Mouse (Mus musculus) testis, postnatal 10 days (tissue): Measurements from ENCODE around the gene H2afv.
A peak's percentile ranks its signal among the peaks of the same experiment; 100 is the strongest.
"Not testable (repeated sequence)": the region's sequence is repeated elsewhere in the genome, so short reads cannot be mapped to it uniquely, and the experiment has no call there.

Experiments
- DNase-seq: peaks from one replicate; pipeline ENCODE4 v3.0.0; 2021; ENCODE audit warnings: low spot score

Gene H2afv

GRCm38 (mm10) chr11:6414751-6415550, 29.3 kb downstream of the H2afv start, which contains the start of gene Ppia:
Gene Ppia, plus strand, starts transcription at chr11:6415443.
- no peak for DNase-seq

GRCm38 (mm10) chr11:6413264-6413663, 31.0 kb downstream of the H2afv start:
- no peak for DNase-seq

GRCm38 (mm10) chr11:6411684-6412083, 32.6 kb downstream of the H2afv start:
- peak; percentile 94 for DNase-seq

GRCm38 (mm10) chr11:6410755-6411154, 33.5 kb downstream of the H2afv start:
- DNase-seq = not testable (repeated sequence)

- no peak for DNase-seq
Observed at GRCm38 (mm10) chr11:6410050-6410602, 34.1 kb downstream of the H2afv start.

- no peak for DNase-seq
Observed at GRCm38 (mm10) chr11:6407162-6407621, 37.1 kb downstream of the H2afv start.

- DNase-seq = no peak
Observed at GRCm38 (mm10) chr11:6406251-6407161, 37.7 kb downstream of the H2afv start.

- DNase-seq = no peak
Observed at GRCm38 (mm10) chr11:6405591-6406081, 38.6 kb downstream of the H2afv start.

- DNase-seq = no peak
Observed at GRCm38 (mm10) chr11:6404699-6405566, 39.3 kb downstream of the H2afv start.

- DNase-seq = no peak
Observed at GRCm38 (mm10) chr11:6403830-6404405, 40.3 kb downstream of the H2afv start.

- DNase-seq = peak; percentile 83
Observed at GRCm38 (mm10) chr11:6402515-6403510, 41.4 kb downstream of the H2afv start.

- DNase-seq = no peak
Observed at GRCm38 (mm10) chr11:6398141-6398540, 46.1 kb downstream of the H2afv start.

- no peak for DNase-seq
Observed at GRCm38 (mm10) chr11:6395565-6395964, 48.7 kb downstream of the H2afv start.

GRCm38 (mm10) chr11:6393866-6394265, 50.4 kb downstream of the H2afv start:
- no peak for DNase-seq

GRCm38 (mm10) chr11:6392857-6393256, 51.4 kb downstream of the H2afv start:
- no peak for DNase-seq

- no peak for DNase-seq
Observed at GRCm38 (mm10) chr11:6391516-6392276, 52.5 kb downstream of the H2afv start.

- no peak for DNase-seq
Observed at GRCm38 (mm10) chr11:6390376-6391053, 53.7 kb downstream of the H2afv start.

GRCm38 (mm10) chr11:6389483-6389921, 54.7 kb downstream of the H2afv start:
- no peak for DNase-seq
